Mouse (Mus musculus): ENCODE measurements around the gene Gnpnat1.
A peak's percentile ranks its signal among the peaks of the same experiment; 100 is the strongest.

Gene Gnpnat1

GRCm38 (mm10) chr14:45389194-45389593, 15.5 kb downstream of the Gnpnat1 start:
- no peak for DNase-seq

DNA sequence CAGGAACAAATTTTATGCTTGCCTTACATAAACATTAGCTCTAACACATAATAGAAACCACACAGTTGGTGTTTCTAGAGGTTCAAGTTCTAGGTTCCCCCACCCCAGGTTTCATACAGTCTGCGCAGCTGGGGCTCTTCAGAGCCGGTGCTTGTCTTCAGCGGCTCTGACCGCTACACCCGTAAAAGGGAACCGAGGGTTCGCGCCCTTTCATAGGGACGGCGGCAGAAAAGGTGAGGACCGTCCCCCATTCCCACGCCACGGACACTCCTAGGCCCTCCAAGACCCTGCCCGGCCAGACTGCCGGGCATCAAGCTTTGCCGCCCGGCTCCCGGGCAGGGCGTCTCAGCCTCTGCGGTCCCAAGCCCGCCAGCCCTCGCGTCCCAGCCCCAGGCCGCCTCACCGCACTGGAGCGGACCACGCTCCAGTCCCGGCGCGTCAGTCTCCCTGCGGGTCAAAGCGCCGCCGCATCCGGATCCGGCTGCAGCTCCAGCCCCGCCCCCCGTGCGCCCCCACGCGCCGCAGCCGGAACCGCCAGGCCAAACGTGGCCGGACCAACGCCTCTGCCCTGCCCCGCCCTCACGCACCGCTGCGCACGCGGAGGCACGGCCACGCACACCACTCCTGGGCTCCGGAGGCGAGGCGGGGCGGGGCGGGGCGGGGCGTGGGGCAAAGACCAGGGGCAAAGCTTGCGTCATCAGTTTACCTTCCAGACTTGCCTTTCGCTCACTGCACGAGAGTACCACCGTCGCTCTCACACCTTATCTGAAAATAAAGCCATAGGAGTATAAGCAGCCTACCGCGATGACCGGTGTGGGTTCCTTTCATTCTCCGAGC, 16.1 kb downstream of the Gnpnat1 start:
- peak; percentile 96 for DNase-seq

DNA sequence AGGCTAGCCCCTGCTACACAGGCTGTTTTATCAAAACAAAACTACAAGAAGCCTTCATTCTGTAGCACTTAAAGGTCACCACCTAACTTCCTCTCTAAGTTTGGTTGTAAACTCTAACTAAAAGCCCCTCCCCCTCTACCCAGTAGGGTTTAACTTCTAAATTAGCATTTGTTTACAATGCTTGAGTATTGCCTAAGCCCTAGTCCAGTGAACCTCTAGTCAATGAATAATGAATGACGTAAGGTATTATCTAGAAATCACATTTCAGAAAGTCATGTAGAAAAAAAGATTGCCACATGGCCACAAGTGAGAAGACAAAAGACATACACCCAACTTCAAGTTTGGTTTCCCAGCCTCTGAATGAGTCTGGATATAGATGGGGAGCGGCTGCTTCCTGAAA, 17.2 kb downstream of the Gnpnat1 start:
- no peak for DNase-seq

DNA sequence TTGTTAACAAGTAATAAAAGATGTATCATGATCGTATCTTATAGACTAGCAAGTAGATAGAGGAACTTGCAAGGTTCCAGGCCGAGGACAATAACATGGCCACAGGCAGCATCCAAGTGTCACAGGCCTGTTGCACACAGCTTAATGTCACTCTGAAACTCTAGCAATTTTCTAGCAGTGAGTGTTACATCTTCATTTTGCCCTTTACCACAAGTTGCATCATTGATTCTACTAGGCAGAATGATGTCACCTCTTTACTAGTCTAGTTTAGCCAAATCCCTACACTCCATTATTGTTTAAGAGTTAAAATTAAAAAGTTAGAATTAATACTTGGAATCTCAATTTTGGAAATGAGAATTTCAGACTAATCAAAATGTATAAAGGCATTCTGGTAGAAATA, 19.1 kb downstream of the Gnpnat1 start:
- no peak for DNase-seq

DNA sequence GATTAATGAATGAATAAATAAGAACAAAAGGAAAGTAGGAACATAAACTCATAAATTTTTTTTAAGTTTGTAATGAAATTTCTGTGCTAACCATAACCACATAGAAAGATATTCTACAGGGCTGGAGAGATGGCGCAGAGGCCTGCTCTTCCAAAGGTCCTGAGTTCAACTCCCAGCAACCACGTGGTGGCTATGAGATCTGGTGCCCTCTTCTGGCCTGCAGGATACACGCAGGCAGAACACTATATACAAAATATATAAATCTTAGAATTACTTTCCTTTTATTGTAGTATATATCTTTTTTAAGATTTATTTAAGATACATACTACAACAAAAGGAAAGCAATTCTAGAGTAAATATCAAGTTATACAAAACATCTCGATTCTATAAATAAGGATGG, 21.8 kb downstream of the Gnpnat1 start:
- no peak for DNase-seq

DNA sequence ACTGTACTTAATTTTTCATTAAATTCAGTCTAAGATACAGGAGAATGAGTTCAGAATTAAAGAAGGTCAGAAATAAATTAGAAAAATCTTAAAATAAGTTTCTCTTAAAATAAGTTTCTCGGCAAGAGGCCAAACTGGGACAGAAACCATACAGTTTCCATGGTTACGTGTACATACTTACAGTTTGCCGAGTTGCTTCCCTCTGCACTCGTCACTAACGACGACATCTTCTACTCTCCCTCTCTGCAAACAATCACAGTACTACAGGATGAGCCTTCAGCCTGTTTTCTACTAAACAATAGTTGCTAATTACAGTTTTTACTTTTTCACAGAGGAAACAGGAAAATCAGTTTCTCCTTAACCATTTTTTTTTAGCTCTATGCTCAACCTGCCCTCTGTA, 24.0 kb downstream of the Gnpnat1 start:
- no peak for DNase-seq

- DNase-seq: no peak
Observed at GRCm38 (mm10) chr14:45378771-45379170, 25.9 kb downstream of the Gnpnat1 start.

GRCm38 (mm10) chr14:45365196-45365587, 39.5 kb downstream of the Gnpnat1 start:
- DNase-seq: no peak

DNA sequence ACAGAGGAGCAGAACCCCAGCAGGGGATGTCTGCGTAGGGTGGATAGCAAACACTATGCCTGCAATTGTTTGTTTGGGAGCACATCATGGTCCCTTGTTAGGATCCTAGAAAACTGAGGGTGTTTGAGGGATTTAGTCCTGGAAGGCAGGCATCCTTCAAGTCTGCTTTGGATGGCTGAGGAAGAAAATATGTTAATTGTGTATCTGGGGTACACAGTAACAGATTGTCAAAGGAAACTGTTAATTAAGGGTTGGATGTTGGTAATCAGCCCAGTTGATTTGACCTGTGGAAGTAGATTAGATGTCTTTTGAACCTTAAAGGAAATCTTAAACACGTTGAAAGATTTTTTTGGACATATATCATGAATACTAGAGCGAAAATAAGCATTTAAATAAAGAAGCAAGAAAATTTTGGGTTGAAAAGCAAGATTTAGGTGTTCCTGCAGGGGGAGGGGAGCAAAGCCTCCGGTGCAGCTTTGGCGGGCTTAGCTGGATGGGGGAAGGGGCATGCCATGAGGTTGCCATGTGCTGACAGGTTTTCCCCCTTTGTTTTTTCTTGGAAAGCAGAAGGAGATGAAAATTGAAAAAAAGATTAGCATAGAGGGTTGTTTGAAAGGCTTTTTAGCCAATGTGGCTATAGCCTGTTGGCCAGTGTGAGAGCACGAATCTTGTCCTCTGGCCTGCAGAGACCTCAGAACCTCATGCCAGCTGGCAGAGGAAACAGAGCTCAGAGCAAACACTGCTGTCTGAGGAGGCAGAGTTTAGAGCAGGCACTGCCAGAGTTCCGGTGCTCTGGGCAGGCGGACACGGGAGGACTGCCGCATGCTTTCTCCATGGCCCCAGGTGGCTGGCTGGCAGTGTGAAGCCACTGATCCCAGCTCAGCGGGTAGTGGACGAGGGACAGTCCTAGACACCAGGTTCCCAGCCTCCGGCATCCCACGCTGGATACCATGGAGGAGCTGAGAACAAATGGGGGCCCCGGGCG, 40.2 kb downstream of the Gnpnat1 start:
- DNase-seq: peak; percentile 83

DNA sequence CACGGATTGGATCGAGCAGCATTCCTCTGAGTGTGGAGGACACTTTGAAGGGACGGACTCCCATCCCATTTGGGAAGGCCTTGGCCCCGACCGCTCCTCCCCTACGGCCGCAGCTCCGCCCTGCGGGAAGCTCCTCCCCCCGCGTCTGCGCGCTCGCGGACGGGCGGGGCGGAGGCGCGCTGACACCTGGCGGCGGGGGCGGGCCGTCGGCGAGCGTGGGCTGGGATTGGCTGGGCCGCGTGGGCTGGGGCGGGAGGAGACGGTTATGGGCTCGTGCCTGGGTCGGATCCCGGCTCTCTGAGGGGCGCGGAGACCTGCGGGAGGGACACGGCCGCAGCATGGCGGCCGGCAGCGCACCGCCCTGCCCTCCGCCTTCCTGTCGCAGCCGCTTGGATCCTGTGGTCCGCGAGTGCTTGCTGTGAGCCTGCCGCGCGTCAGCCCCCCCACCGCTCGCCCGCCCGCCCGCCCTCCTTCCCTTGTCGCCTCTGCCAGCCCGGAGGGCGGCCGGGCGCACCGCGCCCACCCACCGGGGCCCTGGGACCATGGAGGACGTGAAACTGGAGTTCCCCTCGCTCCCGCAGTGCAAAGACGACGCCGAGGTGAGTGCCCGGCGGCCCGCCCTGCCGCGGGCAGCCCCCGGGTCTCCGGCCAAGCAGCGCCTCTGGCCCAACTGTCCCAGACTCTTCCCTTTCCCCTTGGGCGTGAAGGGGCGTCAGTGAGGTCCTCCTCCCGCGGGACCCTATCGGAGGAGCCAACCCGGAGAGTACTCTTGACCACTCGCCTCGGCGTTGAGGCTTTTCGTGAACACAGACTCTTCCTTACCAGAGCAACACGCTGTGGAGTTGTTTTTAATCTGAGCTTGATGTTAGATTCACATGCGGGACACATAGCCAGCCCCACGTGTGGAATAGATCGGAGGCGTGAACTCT, 53.5 kb downstream of the Gnpnat1 start, which contains the start of gene Styx:
Gene Styx (plus strand): TSS at position 163 of the 929 bp plus-strand sequence.
- DNase-seq: peak; percentile 97

DNA sequence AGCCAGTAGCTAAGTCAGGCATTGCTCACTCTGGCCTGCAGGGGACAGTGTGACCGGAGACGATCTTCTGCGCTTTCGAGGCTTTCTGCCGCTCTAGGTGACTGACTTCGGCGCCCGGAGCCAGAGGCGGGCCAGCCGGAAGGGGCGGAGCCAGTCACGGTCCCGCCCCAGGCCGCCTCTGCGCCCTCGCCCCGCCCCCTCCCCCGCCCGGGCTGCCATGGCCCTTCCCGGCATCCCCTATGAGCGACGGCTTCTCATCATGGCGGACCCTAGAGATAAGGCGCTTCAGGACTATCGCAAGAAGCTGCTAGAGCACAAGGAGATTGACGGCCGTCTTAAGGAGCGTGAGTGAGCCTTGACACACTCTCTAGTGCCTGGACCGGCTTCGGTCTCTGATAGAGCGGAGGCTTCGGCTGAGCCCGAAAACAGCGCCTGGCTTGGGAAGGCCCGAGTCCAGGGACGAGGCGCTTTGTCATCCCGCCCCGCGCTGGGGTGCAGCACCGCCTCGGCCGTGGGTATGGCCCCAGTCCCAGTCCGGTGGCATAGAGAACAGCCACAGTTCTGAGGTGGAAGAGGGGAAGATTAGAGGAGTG, 75.0 kb downstream of the Gnpnat1 start, which contains the start of gene Psmc6:
Gene Psmc6 (plus strand): TSS at position 200 of the 593 bp plus-strand sequence.
- DNase-seq: peak; percentile 94

DNA sequence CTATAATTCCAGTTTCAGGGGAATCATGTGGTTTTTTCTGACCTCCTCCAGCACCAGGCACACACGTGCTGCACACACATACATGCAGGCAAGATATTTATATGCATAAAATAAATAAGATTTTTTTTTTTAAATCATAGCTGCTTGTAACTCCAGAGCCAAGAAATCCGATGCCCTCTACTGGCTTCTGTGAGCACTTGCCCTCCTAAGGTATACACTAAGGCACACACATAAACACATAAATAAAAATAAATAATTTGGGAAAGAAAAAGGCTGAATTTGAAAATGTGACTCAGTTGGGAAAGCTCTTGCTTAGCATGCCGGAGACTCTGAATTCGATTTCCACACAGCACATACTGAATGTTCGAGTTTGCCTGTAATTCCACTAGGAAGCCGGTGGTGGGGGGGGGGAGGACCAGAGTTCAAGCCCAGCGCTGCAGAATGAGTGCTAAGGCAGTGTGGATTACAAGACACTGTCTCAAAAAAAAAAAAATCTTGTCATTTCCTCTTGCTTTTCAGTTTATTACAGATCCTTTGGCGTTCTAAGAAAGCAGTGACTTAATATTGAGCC, 75.6 kb downstream of the Gnpnat1 start:
- no peak for DNase-seq

- no peak for DNase-seq
Observed at GRCm38 (mm10) chr14:45328072-45328713, 76.5 kb downstream of the Gnpnat1 start.

Measured in cerebellum, adult 9-11 months (tissue).